Mouse (Mus musculus) frontal cortex, postnatal 10 days (tissue): ENCODE measurements around the gene Gm27021.
"Not testable (repeated sequence)": the region's sequence is repeated elsewhere in the genome, so short reads cannot be mapped to it uniquely, and the experiment has no call there.

Experiments
- DNase-seq, 2 experiments: peaks; one replicate each; pipeline ENCODE4 v3.0.0; 2022; ENCODE audit warnings: low spot score in 2 of 2, mixed read lengths in 1 of 2

Gene Gm27021

DNA sequence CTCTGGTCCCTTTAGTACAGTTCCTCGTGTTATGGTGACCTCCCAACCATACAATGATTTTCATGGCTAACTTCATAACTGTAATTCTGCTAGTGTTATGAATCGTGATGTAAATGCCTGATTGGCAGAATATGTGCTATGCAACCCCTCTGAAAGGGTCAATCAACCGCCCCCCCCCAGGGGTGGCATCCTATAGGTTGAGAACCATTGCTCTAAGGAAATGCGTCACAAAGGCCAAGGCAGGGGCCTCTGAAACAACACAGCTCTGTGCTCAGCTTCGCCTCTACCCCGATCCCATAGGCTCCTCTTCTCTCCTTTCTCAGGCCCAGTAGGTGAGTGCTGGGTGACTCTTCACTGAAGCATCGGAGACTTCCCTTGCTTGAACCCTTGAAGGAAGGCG is 17.7 kb upstream of the Gm27021 start:
- no peak for DNase-seq

DNA sequence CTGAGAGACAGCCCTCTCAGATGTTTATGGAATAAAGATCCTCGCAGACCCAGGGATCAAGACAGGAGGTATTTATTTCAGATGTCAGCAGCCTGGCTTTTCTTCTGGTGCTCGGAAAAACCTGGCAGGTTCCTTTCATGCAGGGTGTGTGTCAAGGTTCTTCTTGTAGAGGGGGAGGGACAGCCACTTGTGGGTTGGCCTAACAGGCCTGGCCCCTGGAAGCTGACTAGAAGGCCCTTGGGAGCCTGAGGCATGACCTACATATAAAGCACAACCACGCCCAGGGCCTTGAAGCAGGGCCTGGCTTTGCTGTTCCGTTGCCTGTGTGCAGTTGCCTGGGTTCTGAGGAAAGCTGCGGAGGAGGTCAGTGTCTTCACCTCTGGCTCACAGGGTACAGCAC is 17.2 kb upstream of the Gm27021 start:
- DNase-seq: no peak

GRCm38 (mm10) chr8:120684082-120684481 is 16.2 kb upstream of the Gm27021 start:
- DNase-seq: no peak

DNA sequence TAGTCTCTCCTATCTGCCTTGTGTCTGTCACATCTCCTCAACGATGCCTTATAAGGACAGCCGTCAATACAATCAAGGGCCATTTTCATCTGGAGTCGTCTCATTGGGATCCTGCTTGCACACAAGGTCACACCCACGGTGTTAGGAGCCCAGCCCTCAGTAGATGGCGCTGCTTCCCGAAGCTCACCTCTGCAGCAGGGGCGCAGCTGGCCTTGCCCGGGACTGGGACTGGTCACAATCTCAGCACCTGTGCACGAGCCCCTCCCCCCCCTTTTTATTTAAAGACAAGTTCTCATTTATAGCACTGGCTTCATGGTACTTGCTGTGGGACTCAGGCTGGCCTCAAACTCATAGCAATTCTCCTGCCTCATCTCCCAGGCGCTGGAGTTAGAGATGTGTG is 15.7 kb upstream of the Gm27021 start:
- DNase-seq: no peak

GRCm38 (mm10) chr8:120681113-120681512 is 13.2 kb upstream of the Gm27021 start:
- no peak for DNase-seq

GRCm38 (mm10) chr8:120680405-120680804 is 12.5 kb upstream of the Gm27021 start:
- not testable (repeated sequence) for DNase-seq

- no peak for DNase-seq
These were observed 11.9 kb upstream of the Gm27021 start for GRCm38 (mm10) chr8:120679629-120680387.

- DNase-seq: peak; percentile 66 to 83
These were observed 10.6 kb upstream of the Gm27021 start for GRCm38 (mm10) chr8:120678447-120678846.

GRCm38 (mm10) chr8:120675718-120676117 is 7.8 kb upstream of the Gm27021 start:
- DNase-seq: no peak

DNA sequence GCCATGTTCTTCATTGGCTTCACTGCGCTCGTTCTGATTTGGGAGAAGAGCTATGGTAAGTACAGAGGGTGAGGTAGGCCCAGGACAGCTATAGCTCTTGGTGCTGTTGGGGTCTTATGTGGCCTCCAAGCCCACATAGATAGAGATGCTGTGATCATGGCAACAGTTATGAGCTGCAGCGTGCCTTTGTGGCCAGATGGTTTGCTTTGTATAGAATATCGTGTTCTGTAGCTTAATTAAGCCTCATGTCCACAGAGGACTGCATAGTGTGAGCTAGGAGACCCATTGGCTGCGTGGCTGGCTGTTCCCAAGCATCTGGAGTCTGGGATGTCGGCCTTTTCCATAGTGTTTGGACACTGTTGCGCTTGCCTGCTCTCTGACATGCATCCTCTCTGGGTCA is 5.4 kb upstream of the Gm27021 start:
- no peak for DNase-seq

GRCm38 (mm10) chr8:120672626-120673229 is 4.8 kb upstream of the Gm27021 start:
- no peak for DNase-seq

DNA sequence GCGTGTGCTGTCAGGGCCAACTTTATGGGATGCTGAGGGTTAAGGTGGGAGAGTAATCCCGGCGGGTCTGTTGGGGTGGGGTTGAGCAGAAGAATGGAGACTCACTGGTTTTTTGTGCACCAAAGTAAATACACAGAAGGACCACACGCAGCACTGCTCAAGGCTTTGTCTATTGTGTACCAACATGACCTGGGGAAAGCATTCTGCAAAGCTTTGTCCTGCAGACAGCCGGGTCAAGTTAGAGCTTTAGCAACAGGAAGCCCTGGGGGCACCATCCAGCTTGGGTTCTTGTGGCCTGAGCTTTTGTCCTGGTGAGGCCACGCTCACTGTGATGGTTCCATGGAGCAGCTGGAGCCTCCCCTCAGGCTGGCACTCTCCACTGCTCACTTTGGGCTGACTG is 3.9 kb upstream of the Gm27021 start:
- DNase-seq: no peak

- DNase-seq: no peak
These were observed 561 bp upstream of the Gm27021 start, which contains the start of gene Emc8 for GRCm38 (mm10) chr8:120668374-120668905. Gene Emc8, minus strand, starts transcription at chr8:120668573.

GRCm38 (mm10) chr8:120666807-120667470 is 940 bp downstream of the Gm27021 start:
- no peak for DNase-seq

DNA sequence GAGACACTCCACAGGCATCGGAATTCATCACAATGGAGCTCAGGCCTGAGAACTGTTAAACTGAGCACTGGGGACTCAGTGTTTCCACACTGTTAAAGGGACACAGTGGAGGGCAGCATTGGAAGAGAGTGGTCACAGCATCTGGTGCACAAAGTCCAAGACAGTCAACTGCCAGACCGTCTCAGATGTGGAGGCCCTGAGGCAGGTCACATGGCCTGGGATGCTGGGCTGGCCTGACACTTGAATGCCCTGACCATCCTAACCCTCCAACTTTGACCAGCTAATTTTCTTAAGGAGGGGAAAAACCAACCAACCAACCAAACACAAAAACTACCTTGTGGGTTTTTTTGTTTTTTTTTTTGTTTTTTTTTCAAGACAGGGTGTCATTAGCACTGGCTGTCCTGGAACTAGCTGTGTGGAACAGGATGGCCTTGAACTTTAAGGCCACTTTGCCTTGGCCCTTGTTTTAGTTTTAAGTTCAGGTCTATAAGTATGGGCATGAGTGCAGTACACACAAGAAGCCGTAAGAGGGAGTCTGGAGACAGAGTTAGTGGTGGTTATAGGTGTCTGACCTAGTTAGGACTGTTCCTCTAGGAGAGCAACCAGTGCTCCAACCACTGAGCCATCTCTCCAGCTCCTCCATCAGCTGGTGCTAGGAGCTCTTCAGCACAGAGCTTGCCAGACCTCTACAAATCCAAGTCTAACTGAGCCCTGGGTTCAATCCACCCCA is 2.0 kb downstream of the Gm27021 start:
- no peak for DNase-seq

- DNase-seq: no peak
These were observed 3.3 kb downstream of the Gm27021 start for GRCm38 (mm10) chr8:120664566-120664965.

DNA sequence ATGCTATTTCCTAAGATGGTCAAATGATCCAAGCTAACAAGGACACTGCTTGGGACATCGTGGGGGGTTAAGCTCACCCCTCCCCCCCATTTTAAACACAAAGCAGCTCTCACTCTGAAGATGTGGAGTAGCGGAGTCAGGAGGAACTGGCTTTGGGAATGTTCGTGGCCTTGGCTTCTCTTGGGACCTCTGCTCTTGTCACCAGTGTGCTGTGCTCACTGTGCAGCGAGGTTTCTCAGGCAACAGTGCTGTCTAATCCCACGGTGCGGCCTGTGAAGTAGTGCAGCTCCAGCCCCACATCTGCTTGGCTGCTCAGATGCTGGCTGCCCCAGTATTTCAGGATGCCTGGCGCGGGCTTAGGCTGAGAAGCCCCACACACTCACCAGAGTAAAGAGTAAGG is 10.5 kb downstream of the Gm27021 start:
- no peak for DNase-seq

DNA sequence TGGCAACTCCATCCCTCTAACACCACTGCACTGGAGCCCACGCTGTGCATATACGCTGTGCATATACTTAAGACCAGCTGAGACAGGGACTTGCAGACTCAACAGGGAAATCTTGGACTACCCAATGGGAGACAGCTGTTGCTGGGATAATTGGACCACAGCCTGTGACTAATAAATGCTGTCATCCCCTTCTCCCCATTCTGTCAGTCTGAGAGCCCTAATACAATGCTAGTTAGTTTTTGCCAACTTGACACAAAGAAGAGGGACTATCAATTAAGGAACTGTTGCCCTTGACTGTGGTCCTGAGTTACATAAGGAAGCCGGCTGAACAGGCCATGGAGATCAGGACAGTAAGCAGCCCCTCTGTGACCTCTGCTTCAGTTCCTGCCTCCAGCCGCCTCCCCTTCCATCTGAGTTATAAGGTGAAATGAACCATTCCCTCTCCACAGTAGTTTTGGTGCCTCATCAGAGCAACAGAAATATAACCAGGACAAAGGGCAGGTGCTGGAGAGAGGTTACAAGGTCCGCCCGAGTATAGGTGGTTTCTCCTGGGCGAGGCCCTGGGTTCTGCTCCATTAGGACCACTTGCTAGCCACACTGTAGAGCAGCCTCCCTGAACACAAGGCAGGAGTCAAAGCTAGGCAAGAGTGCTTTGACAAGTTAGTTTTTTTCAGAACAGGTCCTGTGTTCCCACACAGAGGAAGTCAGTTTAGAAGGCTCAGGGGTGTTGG is 11.4 kb downstream of the Gm27021 start:
- no peak for DNase-seq

GRCm38 (mm10) chr8:120647532-120647931 is 20.3 kb downstream of the Gm27021 start, which contains the start of gene 1190005I06Rik:
Gene 1190005I06Rik, minus strand, starts transcription at chr8:120647632.
- no peak for DNase-seq

DNA sequence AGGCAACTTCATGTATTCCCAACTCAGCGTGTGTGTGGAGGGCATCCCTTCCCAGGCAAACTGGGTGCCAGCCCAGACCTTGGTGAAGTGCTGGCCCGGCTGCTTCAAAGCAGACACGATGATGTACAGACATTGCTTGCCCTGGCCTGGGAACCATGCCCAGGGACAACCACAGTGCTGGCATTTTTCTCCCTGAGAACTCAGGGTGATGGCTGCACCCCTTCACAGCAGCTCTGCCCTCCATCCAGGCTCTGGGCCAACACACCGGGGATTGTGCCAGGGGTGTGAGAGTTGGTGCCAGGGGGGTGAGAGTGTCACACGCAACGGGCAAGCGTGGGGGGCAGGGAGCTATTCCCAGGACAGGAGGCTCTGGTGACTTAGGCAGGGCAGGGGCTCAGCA is 23.2 kb downstream of the Gm27021 start:
- DNase-seq: peak; percentile 76 to 78

DNA sequence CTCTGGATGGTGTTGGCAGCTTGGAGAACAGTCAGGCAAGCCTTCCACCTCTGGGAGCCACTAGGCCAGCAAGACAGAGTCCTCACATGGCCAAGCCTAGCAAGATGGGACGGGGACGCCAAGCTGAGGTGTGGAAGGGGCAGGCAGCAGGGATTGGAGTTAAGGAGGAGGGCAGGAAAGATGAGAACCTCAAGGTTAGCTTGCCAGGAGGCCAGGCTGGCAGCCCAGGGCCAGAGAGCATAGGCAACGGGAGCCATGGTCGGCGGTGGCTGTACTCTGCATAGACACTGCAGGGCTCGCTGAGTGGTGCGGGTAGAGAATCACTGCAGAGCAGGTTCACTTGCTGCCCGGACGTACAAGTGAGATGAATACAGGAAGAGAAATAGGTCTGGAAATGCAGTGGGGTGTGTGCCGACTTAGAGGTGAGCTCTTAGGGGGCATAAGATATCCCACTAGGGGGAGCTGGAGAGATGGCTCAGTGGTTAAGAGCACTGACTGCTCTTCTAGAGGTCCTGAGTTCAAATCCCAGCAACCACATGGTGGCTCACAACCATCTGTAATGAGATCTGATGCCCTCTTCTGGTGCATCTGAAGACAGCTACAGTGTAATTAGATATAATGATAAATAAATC is 25.7 kb downstream of the Gm27021 start:
- no peak for DNase-seq
